Mouse (Mus musculus): ENCODE results near the gene C1ql4.

GRCm38 (mm10) chr15:99095356-99095755 is 7.7 kb upstream of the C1ql4 start:
- no peak for TF ChIP-seq GATA1 (IDR thresholded peaks at IDR 0.05; ENCODE audit: borderline replicate concordance, low read length)
- TF ChIP-seq FLI1 (IDR thresholded peaks at IDR 0.05; ENCODE audit: low read length): no peak
